Mouse (Mus musculus) v-Abl transformed pro-B cells (cell line): ENCODE results near the gene Atp6v0b.

Source experiments
- in situ Hi-C, 2 experiments: fragments of 400-800 bp; cut with MboI; formaldehyde crosslinking; loops; one replicate each; pipeline ENCODE4 v1.15.1; 2025; ENCODE audit not compliant: unreplicated experiment in 2 of 2

Atp6v0b gene

GRCm38 (mm10) chr4:117878703-117879102, 8.4 kb downstream of the Atp6v0b start:
- in situ Hi-C loops = no loop called here

GRCm38 (mm10) chr4:117878301-117878700, 8.8 kb downstream of the Atp6v0b start:
- in situ Hi-C loops = no loop called here

DNA sequence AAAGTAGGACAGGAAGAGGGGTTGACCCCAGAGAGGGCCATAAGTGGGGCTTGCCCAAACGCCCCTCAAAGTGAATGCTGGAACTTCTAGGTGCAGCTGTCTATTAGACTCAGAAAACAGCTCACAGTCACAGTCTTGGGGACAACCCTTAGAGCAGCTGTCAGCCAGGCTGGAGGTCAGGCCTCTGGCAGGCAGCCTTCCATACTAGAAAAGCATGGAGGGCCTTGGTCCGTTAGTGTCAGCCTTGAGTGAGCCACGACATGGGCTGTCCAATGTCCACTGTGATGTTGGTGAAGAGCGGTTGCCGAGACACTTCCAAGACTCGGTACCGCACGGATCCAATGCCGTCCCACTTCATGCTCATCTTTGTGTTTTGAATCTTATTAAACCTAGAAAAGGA, 13.5 kb downstream of the Atp6v0b start:
- in situ Hi-C loops = no loop called here

DNA sequence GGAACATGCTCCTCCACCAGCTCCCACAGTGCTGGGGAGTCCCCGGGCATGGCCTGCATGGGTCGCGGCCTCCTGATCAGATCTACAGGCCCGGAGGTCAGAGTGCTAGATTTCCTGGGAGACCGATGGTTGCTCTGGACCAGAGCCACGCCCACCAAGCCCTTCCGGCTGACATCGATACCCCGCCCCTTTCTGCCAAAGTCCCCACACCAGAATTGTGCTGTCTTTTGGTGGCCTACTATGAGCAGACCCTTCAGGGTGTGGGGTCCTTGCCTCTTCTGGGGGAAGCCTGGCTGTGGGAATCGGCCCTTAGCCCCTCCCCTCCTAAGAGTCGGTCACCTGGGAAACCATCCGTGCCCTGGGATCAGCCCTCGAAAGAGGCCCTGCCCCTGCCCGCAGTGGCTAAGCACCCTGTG, 14.7 kb downstream of the Atp6v0b start, which contains the start of gene Ccdc24:
TSS of gene Ccdc24 (minus strand) at position 87 of the 416 bp plus-strand sequence.
- in situ Hi-C loops = no loop called here

DNA sequence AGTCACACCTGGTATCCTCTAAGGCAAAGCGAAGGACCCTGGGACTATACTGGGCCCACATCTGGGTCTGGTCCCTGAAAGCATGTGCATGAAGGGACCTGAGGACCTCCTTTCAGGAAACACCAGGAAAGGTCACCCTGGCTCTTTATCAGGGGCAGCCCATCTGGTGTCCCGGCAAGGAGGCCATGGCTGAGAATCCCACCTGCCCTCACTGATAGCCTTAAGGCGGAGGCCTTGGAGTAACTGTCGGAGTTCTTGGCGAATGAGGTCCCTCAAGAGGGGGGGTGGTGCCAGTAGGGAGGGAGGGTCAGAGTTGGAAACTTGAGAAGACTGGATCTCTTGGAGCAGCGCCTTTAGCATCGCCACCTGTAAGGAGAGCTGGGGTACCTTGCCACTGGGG, 15.3 kb downstream of the Atp6v0b start:
- in situ Hi-C loops = no loop called here

DNA sequence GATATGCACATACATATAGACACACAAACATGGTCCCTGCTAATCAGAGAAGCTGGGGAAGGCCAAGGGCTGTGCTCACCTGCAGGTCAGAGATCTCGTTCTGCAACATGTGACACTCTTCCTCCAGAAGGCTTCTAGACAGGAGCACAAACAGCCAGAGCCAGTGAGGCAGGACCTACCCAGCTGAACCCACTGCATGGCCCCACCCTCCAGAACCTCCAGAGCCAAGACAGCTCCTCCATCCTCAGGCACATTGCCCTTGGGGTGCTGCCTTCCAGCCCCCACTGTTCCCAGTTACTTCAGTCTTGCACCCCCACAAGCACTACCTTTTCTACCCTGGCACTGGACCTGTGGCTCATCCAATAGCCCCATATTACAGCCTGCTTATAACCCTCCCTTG, 16.7 kb downstream of the Atp6v0b start:
- in situ Hi-C loops = no loop called here

DNA sequence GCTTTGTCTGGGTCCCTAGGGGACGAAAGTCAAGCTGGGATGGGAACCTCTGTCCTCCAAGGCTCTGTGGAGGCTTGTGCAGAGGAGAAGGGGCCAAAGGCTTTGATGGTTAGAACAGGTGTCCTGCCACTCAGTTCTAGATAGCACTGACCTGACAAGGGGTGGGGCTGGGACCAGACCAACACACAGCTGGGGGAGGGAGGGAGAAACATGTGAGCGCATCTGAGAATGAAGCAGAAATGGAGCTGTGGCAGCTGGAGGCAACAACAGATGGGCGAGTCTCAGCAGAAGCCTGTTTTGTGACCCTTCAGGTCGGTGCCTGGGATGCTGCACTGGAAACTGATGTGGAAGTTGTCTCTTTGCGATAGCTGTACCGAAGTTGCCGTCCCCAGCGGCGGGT, 17.8 kb downstream of the Atp6v0b start:
- in situ Hi-C loops = no loop called here

DNA sequence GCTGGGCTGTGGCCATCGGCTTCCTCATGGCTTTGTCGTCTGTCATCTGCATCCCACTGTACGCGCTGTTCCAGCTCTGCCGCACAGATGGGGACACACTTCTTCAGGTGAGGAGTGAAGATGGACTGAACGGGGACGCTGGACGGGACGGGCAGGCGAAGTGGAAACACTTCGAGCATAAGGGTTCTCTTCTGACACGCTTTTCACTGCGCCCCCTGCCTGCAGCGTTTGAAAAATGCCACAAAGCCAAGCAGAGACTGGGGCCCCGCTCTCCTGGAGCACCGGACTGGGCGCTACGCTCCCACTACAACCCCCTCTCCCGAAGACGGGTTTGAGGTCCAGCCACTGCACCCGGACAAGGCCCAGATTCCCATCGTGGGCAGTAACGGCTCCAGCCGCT, 19.3 kb downstream of the Atp6v0b start:
- in situ Hi-C loops = no loop called here

DNA sequence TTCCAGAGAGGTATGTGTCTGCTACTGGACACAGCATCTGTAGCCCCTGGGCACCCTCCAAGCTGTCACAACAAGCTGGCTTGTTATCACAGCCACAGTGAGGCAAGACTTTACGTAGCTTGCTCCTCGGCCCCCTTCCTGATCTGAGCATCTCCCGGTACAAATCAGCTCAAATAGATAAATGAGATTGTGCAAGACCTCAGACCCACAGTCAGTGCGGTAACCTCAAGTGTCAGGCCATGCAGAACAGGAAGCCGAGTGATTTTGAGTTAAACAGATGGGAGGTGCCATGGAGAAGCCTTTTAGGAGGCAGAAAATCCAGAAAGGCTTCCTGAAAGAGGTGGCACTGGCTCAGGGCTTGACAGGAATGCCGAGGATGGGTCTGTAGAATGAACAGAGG, 20.1 kb downstream of the Atp6v0b start:
- in situ Hi-C loops = no loop called here

- in situ Hi-C loops = no loop called here
Measured at GRCm38 (mm10) chr4:117866083-117866482, 21.1 kb downstream of the Atp6v0b start.

GRCm38 (mm10) chr4:117862823-117863222, 24.3 kb downstream of the Atp6v0b start:
- in situ Hi-C loops = no loop called here

GRCm38 (mm10) chr4:117860570-117860969, 26.6 kb downstream of the Atp6v0b start:
- in situ Hi-C loops = no loop called here

- in situ Hi-C loops = loop anchor here in 1 of 2 experiments (10.0 kb wide), 1 partner anchor 154 kb away; no protein-coding TSS in a partner anchor
Measured at GRCm38 (mm10) chr4:117858794-117859193, 28.3 kb downstream of the Atp6v0b start.

GRCm38 (mm10) chr4:117855146-117855545, 32.0 kb downstream of the Atp6v0b start:
- in situ Hi-C loops = loop anchor here in 1 of 2 experiments (10.0 kb wide), 1 partner anchor 150 kb away; no protein-coding TSS in a partner anchor

- in situ Hi-C loops = loop anchor here in 1 of 2 experiments (10.0 kb wide), 1 partner anchor 148 kb away; no protein-coding TSS in a partner anchor
Measured at GRCm38 (mm10) chr4:117852152-117852868, 34.8 kb downstream of the Atp6v0b start.

GRCm38 (mm10) chr4:117850871-117851270, 36.3 kb downstream of the Atp6v0b start:
- in situ Hi-C loops = loop anchor here in 1 of 2 experiments (10.0 kb wide), 1 partner anchor 146 kb away; no protein-coding TSS in a partner anchor

GRCm38 (mm10) chr4:117850176-117850575, 37.0 kb downstream of the Atp6v0b start:
- in situ Hi-C loops = loop anchor here in 1 of 2 experiments (10.0 kb wide), 1 partner anchor 145 kb away; no protein-coding TSS in a partner anchor

DNA sequence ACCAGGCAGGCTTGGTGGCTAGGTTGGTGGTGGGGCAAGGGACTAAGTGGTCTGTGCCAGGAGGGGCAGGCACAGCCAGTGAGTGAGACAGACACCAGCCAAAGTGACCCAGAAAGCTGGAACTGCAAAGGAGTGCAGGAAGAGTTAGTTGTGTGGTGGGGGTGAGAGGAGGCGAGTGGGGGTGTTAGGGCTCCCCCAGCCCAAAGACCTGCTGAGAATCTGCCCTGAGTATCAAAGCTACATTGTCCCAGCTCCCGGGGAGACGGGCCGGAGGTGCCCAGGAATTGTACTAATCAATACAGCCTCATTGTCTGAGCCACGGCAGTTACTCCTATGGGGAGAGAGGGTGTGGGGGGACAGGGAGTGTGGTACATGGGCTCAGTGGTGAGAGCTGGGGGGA, 37.6 kb downstream of the Atp6v0b start:
- in situ Hi-C loops = no loop called here

- in situ Hi-C loops = no loop called here
Measured at GRCm38 (mm10) chr4:117849063-117849462, 38.1 kb downstream of the Atp6v0b start.

- in situ Hi-C loops = no loop called here
Measured at GRCm38 (mm10) chr4:117847011-117847410, 40.1 kb downstream of the Atp6v0b start.

- in situ Hi-C loops = no loop called here
Measured at GRCm38 (mm10) chr4:117846261-117846660, 40.9 kb downstream of the Atp6v0b start.

GRCm38 (mm10) chr4:117845316-117845715, 41.8 kb downstream of the Atp6v0b start:
- in situ Hi-C loops = no loop called here
